Mouse (Mus musculus) forebrain, embryonic 14.5 days (tissue): ENCODE data around the gene Trex2. TPM values are rescaled to one million over a fixed set of nuclear protein-coding genes. Genes with fewer than 3 reads are reported as not detected.

Experiments
- ATAC-seq: fragments of 200-750 bp; cut with Nextera tagmentation; 2 replicates; pipeline ENCODE4 v1.8.0; 2017; ENCODE audit warnings: mild to moderate bottlenecking, moderate library complexity
- DNase-seq: peaks from one replicate; pipeline ENCODE4 v3.0.0-alpha.2; 2015; ENCODE audit warnings: low spot score
- H3K27ac ChIP-seq: fragments of 300-500 bp; sonication (generic); 2 replicates; pipeline ENCODE4 v1.5.1; 2014; ENCODE audit warnings: low read depth, mild to moderate bottlenecking, control low read depth, low read length, moderate library complexity
- H3K27me3 ChIP-seq: fragments of 300-500 bp; sonication (generic); replicated peaks from 2 replicates; pipeline ENCODE4 v1.6.1; 2014; ENCODE audit warnings: low read length, control low read depth, mixed read lengths; ENCODE audit not compliant: control insufficient read depth, insufficient read depth
- H3K36me3 ChIP-seq: fragments of 300-500 bp; sonication (generic); 2 replicates; pipeline ENCODE4 v1.6.1; 2014; ENCODE audit warnings: low read length, control low read depth; ENCODE audit not compliant: control insufficient read depth, insufficient read depth
- H3K4me1 ChIP-seq: fragments of 300-500 bp; sonication (generic); 2 replicates; pipeline ENCODE4 v1.6.1; 2014; ENCODE audit warnings: antibody characterized with exemption, low read length, control low read depth; ENCODE audit not compliant: control insufficient read depth, insufficient read depth
- H3K4me2 ChIP-seq: fragments of 300-500 bp; sonication (generic); 2 replicates; pipeline ENCODE4 v1.6.1; 2014; ENCODE audit warnings: mild to moderate bottlenecking, control low read depth, low read length
- H3K4me3 ChIP-seq: fragments of 300-500 bp; sonication (generic); 2 replicates; pipeline ENCODE4 v1.5.1; 2014; ENCODE audit warnings: low read depth, low read length, control low read depth
- H3K9ac ChIP-seq: fragments of 300-500 bp; sonication (generic); 2 replicates; pipeline ENCODE4 v1.6.1; 2014; ENCODE audit warnings: mild to moderate bottlenecking, low read length, control low read depth, moderate library complexity
- H3K9me3 ChIP-seq: fragments of 300-500 bp; sonication (generic); replicated peaks from 2 replicates; pipeline ENCODE4 v1.6.1; 2016; ENCODE audit warnings: low read length, control low read depth, mixed read lengths; ENCODE audit not compliant: control insufficient read depth
- WGBS: fragments of 180-500 bp; shearing (Covaris S2); extraction: QIAGEN DNeasy Blood & Tissue Kit; methylation state at CpG from one replicate; pipeline ENCODE4 v1.1.7; 2014; 5-methylcytosine and 5-hydroxymethylcytosine counted together
- polyA plus RNA-seq: library from polyadenylated mRNA; unstranded; fragments of >200 nt; fragmentation: Nextera tagmentation; extraction: Ambion mirVana; gene quantifications from 2 replicates; pipeline ENCODE4 v1.2.1, GENCODE M21; 2014

Gene Trex2
- polyA plus RNA-seq, 1 experiment from 2014 or later, result not detected

GRCm38 (mm10) chrX:73475658-73476256 lies 40.6 kb upstream of the Trex2 start:
- H3K4me1 ChIP-seq, result no peaks in the 10 kb centered on the region
- no peak for DNase-seq
- no peak overlapping the region for H3K4me3 ChIP-seq
- ATAC-seq, result no peak
- H3K9me3 ChIP-seq, result no peaks in the 10 kb centered on the region
- no peak overlapping the region for H3K9ac ChIP-seq
- H3K4me2 ChIP-seq, result no peak overlapping the region
- no peak overlapping the region for H3K27ac ChIP-seq
- no peaks in the 10 kb centered on the region for H3K27me3 ChIP-seq
- H3K36me3 ChIP-seq, result no peaks in the 10 kb centered on the region
- 90% methylated on average over 1 of the region's 1 CpGs for WGBS

- no peaks in the 10 kb centered on the region for H3K9me3 ChIP-seq
These were observed 39.4 kb upstream of the Trex2 start for GRCm38 (mm10) chrX:73474340-73475165.

GRCm38 (mm10) chrX:73471764-73472163 lies 36.6 kb upstream of the Trex2 start:
- Histone ChIP-seq H3K9me3 (no peaks in the 10 kb centered on the region), H3K4me2 (no peak overlapping the region), H3K4me1 (no peaks in the 10 kb centered on the region), H3K27ac (no peak overlapping the region), H3K9ac (no peak overlapping the region), H3K27me3 (no peaks in the 10 kb centered on the region), H3K36me3 (no peaks in the 10 kb centered on the region), H3K4me3 (no peak overlapping the region)
- no peak for DNase-seq
- ATAC-seq, result no peak
- 94% methylated on average over 3 of the region's 3 CpGs for WGBS

More at GRCm38 (mm10) chrX:73474340-73475165, 39.4 kb upstream of the Trex2 start:
- no peak overlapping the region for H3K9ac ChIP-seq
- no peak overlapping the region for H3K4me3 ChIP-seq
- H3K4me2 ChIP-seq, result no peak overlapping the region
- no peaks in the 10 kb centered on the region for H3K36me3 ChIP-seq
- ATAC-seq, result no peak
- H3K4me1 ChIP-seq, result no peaks in the 10 kb centered on the region
- no peaks in the 10 kb centered on the region for H3K27me3 ChIP-seq
- no peak for DNase-seq
- 65% methylated on average over 12 of the region's 12 CpGs for WGBS
- H3K27ac ChIP-seq, result no peak overlapping the region

GRCm38 (mm10) chrX:73468752-73469151 lies 33.6 kb upstream of the Trex2 start:
- no peaks in the 10 kb centered on the region for H3K27me3 ChIP-seq
- no peak overlapping the region for H3K9ac ChIP-seq
- ATAC-seq, result no peak
- no peaks in the 10 kb centered on the region for H3K9me3 ChIP-seq
- no peak for DNase-seq
- no peak overlapping the region for H3K27ac ChIP-seq
- WGBS, result 86% methylated on average over 1 of the region's 1 CpGs
- no peak overlapping the region for H3K4me2 ChIP-seq
- no peak overlapping the region for H3K4me3 ChIP-seq
- no peaks in the 10 kb centered on the region for H3K4me1 ChIP-seq
- no peaks in the 10 kb centered on the region for H3K36me3 ChIP-seq

GRCm38 (mm10) chrX:73468330-73468729 lies 33.2 kb upstream of the Trex2 start:
- ATAC-seq, result no peak
- H3K4me2 ChIP-seq, result no peak overlapping the region
- no peaks in the 10 kb centered on the region for H3K4me1 ChIP-seq
- H3K9me3 ChIP-seq, result no peaks in the 10 kb centered on the region
- DNase-seq, result no peak
- H3K27me3 ChIP-seq, result no peaks in the 10 kb centered on the region
- H3K36me3 ChIP-seq, result no peaks in the 10 kb centered on the region
- 78% methylated on average over 3 of the region's 3 CpGs for WGBS
- no peak overlapping the region for H3K27ac ChIP-seq
- no peak overlapping the region for H3K4me3 ChIP-seq
- H3K9ac ChIP-seq, result no peak overlapping the region

GRCm38 (mm10) chrX:73467446-73468241 lies 32.5 kb upstream of the Trex2 start:
- Histone ChIP-seq H3K27ac (no peak overlapping the region), H3K36me3 (no peaks in the 10 kb centered on the region), H3K4me3 (no peak overlapping the region), H3K4me1 (no peaks in the 10 kb centered on the region), H3K9me3 (no peaks in the 10 kb centered on the region), H3K9ac (no peak overlapping the region), H3K27me3 (no peaks in the 10 kb centered on the region), H3K4me2 (no peak overlapping the region)
- no peak for ATAC-seq
- 72% methylated on average over 5 of the region's 5 CpGs for WGBS
- no peak for DNase-seq

- no peaks in the 10 kb centered on the region for H3K36me3 ChIP-seq
- no peak overlapping the region for H3K4me3 ChIP-seq
- no peak overlapping the region for H3K27ac ChIP-seq
- no peaks in the 10 kb centered on the region for H3K4me1 ChIP-seq
- H3K9ac ChIP-seq, result no peak overlapping the region
- no peaks in the 10 kb centered on the region for H3K9me3 ChIP-seq
- no peak overlapping the region for H3K4me2 ChIP-seq
- ATAC-seq (no peak), DNase-seq (no peak)
- 70% methylated on average over 9 of the region's 9 CpGs for WGBS
- no peaks in the 10 kb centered on the region for H3K27me3 ChIP-seq
These were observed 30.5 kb upstream of the Trex2 start for GRCm38 (mm10) chrX:73465483-73466186.

GRCm38 (mm10) chrX:73460792-73461191 lies 25.6 kb upstream of the Trex2 start:
- H3K36me3 ChIP-seq, result no peaks in the 10 kb centered on the region
- no peaks in the 10 kb centered on the region; the same call in 1 of the 2 replicates for H3K4me1 ChIP-seq
- no peak overlapping the region for H3K9ac ChIP-seq
- H3K9me3 ChIP-seq, result no peaks in the 10 kb centered on the region
- no peaks in the 10 kb centered on the region for H3K27me3 ChIP-seq
- H3K4me2 ChIP-seq, result no peak overlapping the region
- 82% methylated on average over 4 of the region's 4 CpGs for WGBS
- no peak for DNase-seq
- ATAC-seq, result no peak
- H3K4me3 ChIP-seq, result no peak overlapping the region
- no peak overlapping the region for H3K27ac ChIP-seq
